Mouse (Mus musculus) Patski (cell line): Measurements from ENCODE around the gene Creb5. TPM values are rescaled to one million over a fixed set of nuclear protein-coding genes. Genes with fewer than 3 reads are reported as not detected.

ENCODE experiments used
- ATAC-seq: fragments of 100-300 bp; one replicate; pipeline ENCODE4 v1.8.0; 2021
- CTCF ChIA-PET: fragments of 350-600 bp; sonication (Branson Sonifier 250); formaldehyde crosslinking; loops from one replicate; lab custom pipeline; 2022; ENCODE audit warnings: inconsistent platforms; lab: Charles Lee
- POLR2A ChIA-PET: fragments of 350-600 bp; sonication (Branson Sonifier 250); formaldehyde crosslinking; loops from one replicate; lab custom pipeline; 2022; ENCODE audit warnings: antibody characterized with exemption, inconsistent platforms; lab: Charles Lee
- DNase-seq: peaks from one replicate; pipeline ENCODE4 v3.0.0-alpha.2; 2011; ENCODE audit warnings: low read depth, low spot score
- H3K27me3 ChIP-seq: fragments of 371-371 bp; one replicate; pipeline ENCODE4 v1.5.1; 2021
- CTCF ChIP-seq: fragments of 100-300 bp; IDR thresholded peaks from one replicate; pipeline ENCODE4 v1.5.1; 2021
- in situ Hi-C: fragments of 300-500 bp; cut with MboI; formaldehyde crosslinking; loops from 3 replicates; pipeline ENCODE4 v1.11.1; 2018; ENCODE audit warnings: low pct_unique_long_range_greater_than_20kb, mixed read lengths
- polyA plus RNA-seq: library from polyadenylated mRNA; unstranded; gene quantifications from one replicate; pipeline ENCODE4 v1.2.3, GENCODE M21; 2021

Gene Creb5
- polyA plus RNA-seq, 1 experiment from 2014 or later = 12.3 TPM

GRCm38 (mm10) chr6:53461056-53461455 lies 174.0 kb downstream of the Creb5 start:
- POLR2A ChIA-PET = no interaction called here
- H3K27me3 ChIP-seq = no peaks in the 10 kb centered on the region
- DNase-seq = no peak
- in situ Hi-C loops = no loop called here
- no peak for TF ChIP-seq CTCF
- CTCF ChIA-PET = interaction anchor here (1.2 kb wide), 1 partner anchor 171 kb away, joined by 4 read pairs; no protein-coding TSS in a partner anchor
- ATAC-seq = no peak

- peak; percentile 35 for DNase-seq
- CTCF ChIA-PET = interaction anchor here (1.2 kb wide), 1 partner anchor 11 kb away, joined by 3 read pairs; no protein-coding TSS in a partner anchor
- POLR2A ChIA-PET = interaction anchor here (0.7 to 0.8 kb wide), 2 partner anchors 13 to 43 kb away, joined by 3 to 8 read pairs; no protein-coding TSS in a partner anchor
- ATAC-seq = no peak
- in situ Hi-C loops = no loop called here
- H3K27me3 ChIP-seq = no peaks in the 10 kb centered on the region
- no peak for TF ChIP-seq CTCF
Observed at GRCm38 (mm10) chr6:53461775-53462770, 175.0 kb downstream of the Creb5 start.

DNA sequence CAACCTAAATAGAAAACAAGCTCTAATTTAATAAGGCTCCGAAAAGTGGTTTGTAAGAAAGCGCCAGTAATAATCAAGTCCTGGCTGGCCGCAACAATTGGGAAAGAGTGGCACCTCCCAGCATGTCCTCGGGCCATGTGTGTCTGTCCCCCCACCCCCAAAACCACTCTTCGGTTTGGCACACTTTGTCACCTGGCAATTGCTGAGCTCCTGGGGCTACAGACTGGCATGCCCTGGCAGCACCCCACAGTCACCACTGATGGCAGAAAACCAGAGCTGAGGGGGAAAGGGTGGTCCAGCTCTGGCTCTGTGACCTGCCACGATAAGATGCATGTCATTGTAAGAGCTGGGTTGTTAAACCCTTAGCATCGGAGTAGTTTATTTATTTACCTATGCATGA lies 175.7 kb downstream of the Creb5 start:
- ATAC-seq = no peak
- in situ Hi-C loops = no loop called here
- ChIA-PET CTCF (interaction anchor here (1.2 kb wide), 1 partner anchor 12 kb away, joined by 3 read pairs; no protein-coding TSS in a partner anchor), POLR2A (interaction anchor here (0.8 kb wide), 1 partner anchor 13 kb away, joined by 3 read pairs; no protein-coding TSS in a partner anchor)
- DNase-seq = no peak
- H3K27me3 ChIP-seq = no peaks in the 10 kb centered on the region
- TF ChIP-seq CTCF = no peak

GRCm38 (mm10) chr6:53463261-53463813 lies 176.3 kb downstream of the Creb5 start:
- no peak for DNase-seq
- in situ Hi-C loops = no loop called here
- POLR2A ChIA-PET = no interaction called here
- no peaks in the 10 kb centered on the region for H3K27me3 ChIP-seq
- ATAC-seq = no peak
- CTCF ChIA-PET = interaction anchor here (1.2 kb wide), 1 partner anchor 12 kb away, joined by 3 read pairs; no protein-coding TSS in a partner anchor
- no peak for TF ChIP-seq CTCF

- ATAC-seq (no peak), DNase-seq (no peak)
- ChIA-PET POLR2A (no interaction called here), CTCF (interaction anchor here (0.7 to 1.3 kb wide), 2 partner anchors 11 to 21 kb away, joined by 3 to 4 read pairs; no protein-coding TSS in a partner anchor)
- in situ Hi-C loops = no loop called here
- H3K27me3 ChIP-seq = no peaks in the 10 kb centered on the region
- TF ChIP-seq CTCF = no peak
Observed at GRCm38 (mm10) chr6:53469204-53469603, 182.1 kb downstream of the Creb5 start.

DNA sequence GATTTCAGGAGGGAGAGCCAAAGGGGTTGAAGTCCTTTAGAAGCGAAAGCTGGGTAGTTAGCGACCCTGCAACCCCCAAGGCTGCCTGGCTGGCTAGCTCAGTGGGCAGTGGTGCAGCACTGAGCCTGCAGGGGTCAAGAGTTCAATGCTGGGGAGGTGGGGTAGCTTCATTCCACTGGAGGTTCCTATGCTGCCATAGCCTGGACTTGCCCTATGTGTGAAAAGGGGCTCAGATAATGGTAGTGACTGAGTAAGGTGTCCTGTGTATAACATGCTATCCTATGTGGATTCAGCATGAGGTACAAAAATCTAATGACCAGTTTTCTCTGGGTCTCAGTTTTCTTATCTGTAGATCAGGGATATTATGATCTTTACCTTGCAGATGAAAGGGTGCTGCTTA lies 182.6 kb downstream of the Creb5 start:
- no peak for ATAC-seq
- ChIA-PET POLR2A (no interaction called here), CTCF (interaction anchor here (0.7 to 1.3 kb wide), 2 partner anchors 11 to 21 kb away, joined by 3 to 4 read pairs; no protein-coding TSS in a partner anchor)
- H3K27me3 ChIP-seq = no peaks in the 10 kb centered on the region
- DNase-seq = no peak
- in situ Hi-C loops = no loop called here
- no peak for TF ChIP-seq CTCF

DNA sequence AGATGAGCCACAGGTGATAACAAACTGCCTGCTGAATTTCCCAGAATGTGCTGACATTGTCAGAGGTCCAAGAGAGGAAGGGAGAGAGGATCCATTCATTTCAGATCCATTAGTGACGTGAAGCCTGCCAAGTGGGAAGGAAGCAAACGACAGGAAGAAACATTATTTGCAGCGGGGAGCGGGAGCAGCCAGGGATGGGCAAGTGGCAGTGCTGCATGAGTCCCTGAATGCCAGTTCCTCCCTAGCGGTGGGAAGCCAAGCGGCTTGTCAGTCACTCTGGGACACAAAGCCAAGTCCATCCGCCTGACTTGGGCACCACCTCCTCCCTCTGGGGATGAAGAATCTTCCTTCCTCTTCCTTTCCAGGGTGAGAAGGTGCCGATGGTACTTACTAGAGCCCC lies 183.5 kb downstream of the Creb5 start:
- no peak for TF ChIP-seq CTCF
- ATAC-seq = no peak
- no peaks in the 10 kb centered on the region for H3K27me3 ChIP-seq
- in situ Hi-C loops = no loop called here
- ChIA-PET POLR2A (no interaction called here), CTCF (no interaction called here)
- no peak for DNase-seq

DNA sequence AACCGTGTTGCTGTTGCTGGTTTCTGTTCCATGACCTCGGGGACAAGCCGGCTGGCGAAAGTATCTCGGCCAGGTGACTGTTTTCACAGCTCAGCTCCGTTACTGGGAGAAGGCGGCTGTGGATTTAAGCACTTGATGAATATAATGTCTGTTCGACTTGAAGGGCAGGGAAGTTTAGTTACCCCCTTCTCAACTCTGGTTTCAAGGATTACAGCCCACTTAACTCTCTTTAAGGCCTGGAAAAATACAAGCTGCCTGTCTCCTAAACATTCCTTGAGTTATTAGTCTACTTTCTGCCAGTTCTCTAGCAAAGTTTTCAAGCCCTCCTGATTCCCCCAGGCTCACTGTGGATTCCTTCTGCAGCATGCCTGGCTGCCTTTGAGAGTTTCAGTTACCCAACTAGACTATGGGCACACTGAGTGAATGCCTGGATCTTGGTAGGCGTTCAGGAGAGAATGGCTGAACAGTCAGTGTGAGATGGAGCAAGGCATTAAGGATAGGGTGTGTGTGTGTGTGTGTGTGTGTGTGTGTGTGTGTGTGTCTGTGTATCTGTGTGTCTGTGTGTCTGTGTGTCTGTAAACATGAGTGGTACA lies 184.0 kb downstream of the Creb5 start:
- ChIA-PET CTCF (no interaction called here), POLR2A (no interaction called here)
- no peaks in the 10 kb centered on the region for H3K27me3 ChIP-seq
- DNase-seq (no peak), ATAC-seq (no peak)
- TF ChIP-seq CTCF = no peak
- in situ Hi-C loops = no loop called here

GRCm38 (mm10) chr6:53472751-53473150 lies 185.7 kb downstream of the Creb5 start:
- no peaks in the 10 kb centered on the region for H3K27me3 ChIP-seq
- ATAC-seq (no peak), DNase-seq (no peak)
- POLR2A ChIA-PET = interaction anchor here (0.6 kb wide), 1 partner anchor 78 kb away, joined by 3 read pairs; no protein-coding TSS in a partner anchor
- TF ChIP-seq CTCF = no peak
- in situ Hi-C loops = no loop called here
- CTCF ChIA-PET = no interaction called here

DNA sequence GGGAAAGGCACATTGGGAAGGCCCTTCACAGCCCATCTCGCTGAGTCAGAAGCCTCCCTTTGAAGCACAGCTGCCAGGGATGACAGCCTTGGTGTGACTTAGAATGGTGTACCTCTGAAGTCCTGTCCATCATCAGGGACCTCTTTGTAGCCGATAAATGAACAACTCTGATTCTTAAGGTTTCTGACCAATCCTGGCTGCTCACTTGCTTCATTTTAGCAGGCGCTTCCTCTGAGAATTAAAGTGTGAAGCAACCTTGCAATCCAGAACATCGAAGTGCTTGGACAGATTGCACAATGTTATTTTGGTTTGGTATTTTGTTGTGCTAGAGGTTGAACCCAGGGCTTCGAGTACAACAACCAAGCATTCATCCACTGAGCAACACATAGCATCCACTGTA lies 190.4 kb downstream of the Creb5 start:
- DNase-seq = no peak
- ChIA-PET CTCF (interaction anchor here (1.1 to 1.9 kb wide), 4 partner anchors 13 to 21 kb away, joined by 3 to 5 read pairs (median 4); no protein-coding TSS in a partner anchor), POLR2A (no interaction called here)
- TF ChIP-seq CTCF = no peak
- no peak for ATAC-seq
- in situ Hi-C loops = no loop called here
- H3K27me3 ChIP-seq = no peaks in the 10 kb centered on the region
